Mouse (Mus musculus): Measurements from ENCODE around the gene Irs1. TPM values are rescaled to one million over a fixed set of nuclear protein-coding genes. Genes with fewer than 3 reads are reported as not detected.

Irs1 gene
- polyA plus RNA-seq, 1 experiment from 2014 or later: 0.70 TPM

- WGBS: 82% methylated on average over 5 of the region's 5 CpGs
- no peak for ATAC-seq
- no peaks in the 10 kb centered on the region for H3K36me3 ChIP-seq (ENCODE audit: control insufficient read depth, insufficient read depth)
- H3K4me2 ChIP-seq (replicated peaks; ENCODE audit: low read depth): no peak overlapping the region
- TF ChIP-seq CTCF (IDR thresholded peaks at IDR 0.05; ENCODE audit: low read depth): no peak
- no peak overlapping the region for H3K4me3 ChIP-seq (ENCODE audit: low read depth, low read length)
- no peaks in the 10 kb centered on the region for H3K9me3 ChIP-seq (ENCODE audit: control insufficient read depth)
- no peak overlapping the region for H3K9ac ChIP-seq (ENCODE audit: low read depth, low read length)
- H3K4me1 ChIP-seq (replicated peaks; ENCODE audit: control insufficient read depth, insufficient read depth, low read length): no peaks in the 10 kb centered on the region
- H3K27ac ChIP-seq (ENCODE audit: low read depth, low read length): no peak overlapping the region
- no peaks in the 10 kb centered on the region for H3K27me3 ChIP-seq (replicated peaks; ENCODE audit: control insufficient read depth, insufficient read depth, low read length)
Observed at GRCm38 (mm10) chr1:82261638-82262037, 29.6 kb downstream of the Irs1 start.

GRCm38 (mm10) chr1:82261053-82261618 is 30.1 kb downstream of the Irs1 start:
- Histone ChIP-seq H3K36me3 (ENCODE audit: control insufficient read depth, insufficient read depth) (no peaks in the 10 kb centered on the region), H3K4me3 (ENCODE audit: low read depth, low read length) (no peak overlapping the region), H3K4me1 (replicated peaks; ENCODE audit: control insufficient read depth, insufficient read depth, low read length) (no peaks in the 10 kb centered on the region), H3K27ac (ENCODE audit: low read depth, low read length) (no peak overlapping the region), H3K4me2 (replicated peaks; ENCODE audit: low read depth) (no peak overlapping the region), H3K27me3 (replicated peaks; ENCODE audit: control insufficient read depth, insufficient read depth, low read length) (no peaks in the 10 kb centered on the region), H3K9me3 (ENCODE audit: control insufficient read depth) (no peaks in the 10 kb centered on the region), H3K9ac (ENCODE audit: low read depth, low read length) (no peak overlapping the region)
- no peak for ATAC-seq
- WGBS: 73% methylated on average over 9 of the region's 9 CpGs
- TF ChIP-seq CTCF (IDR thresholded peaks at IDR 0.05; ENCODE audit: low read depth): no peak

GRCm38 (mm10) chr1:82260055-82260454 is 31.2 kb downstream of the Irs1 start:
- Histone ChIP-seq H3K4me3 (ENCODE audit: low read depth, low read length) (no peak overlapping the region), H3K9me3 (ENCODE audit: control insufficient read depth) (no peaks in the 10 kb centered on the region), H3K4me1 (replicated peaks; ENCODE audit: control insufficient read depth, insufficient read depth, low read length) (no peaks in the 10 kb centered on the region), H3K9ac (ENCODE audit: low read depth, low read length) (no peak overlapping the region), H3K36me3 (ENCODE audit: control insufficient read depth, insufficient read depth) (no peaks in the 10 kb centered on the region), H3K27me3 (replicated peaks; ENCODE audit: control insufficient read depth, insufficient read depth, low read length) (no peaks in the 10 kb centered on the region), H3K27ac (ENCODE audit: low read depth, low read length) (no peak overlapping the region), H3K4me2 (replicated peaks; ENCODE audit: low read depth) (no peak overlapping the region)
- no peak for TF ChIP-seq CTCF (IDR thresholded peaks at IDR 0.05; ENCODE audit: low read depth)
- 66% methylated on average over 3 of the region's 3 CpGs for WGBS
- no peak for ATAC-seq

GRCm38 (mm10) chr1:82258331-82258730 is 32.9 kb downstream of the Irs1 start:
- Histone ChIP-seq H3K27me3 (replicated peaks; ENCODE audit: control insufficient read depth, insufficient read depth, low read length) (no peaks in the 10 kb centered on the region), H3K36me3 (ENCODE audit: control insufficient read depth, insufficient read depth) (no peaks in the 10 kb centered on the region), H3K9me3 (ENCODE audit: control insufficient read depth) (no peaks in the 10 kb centered on the region), H3K27ac (ENCODE audit: low read depth, low read length) (no peak overlapping the region), H3K4me2 (replicated peaks; ENCODE audit: low read depth) (no peak overlapping the region), H3K4me3 (ENCODE audit: low read depth, low read length) (no peak overlapping the region), H3K9ac (ENCODE audit: low read depth, low read length) (no peak overlapping the region), H3K4me1 (replicated peaks; ENCODE audit: control insufficient read depth, insufficient read depth, low read length) (no peaks in the 10 kb centered on the region)
- ATAC-seq: no peak
- no peak for TF ChIP-seq CTCF (IDR thresholded peaks at IDR 0.05; ENCODE audit: low read depth)
- WGBS: 61% methylated on average over 7 of the region's 7 CpGs

GRCm38 (mm10) chr1:82257457-82257856 is 33.8 kb downstream of the Irs1 start:
- WGBS: 61% methylated on average over 5 of the region's 5 CpGs
- no peak overlapping the region for H3K4me3 ChIP-seq (ENCODE audit: low read depth, low read length)
- H3K4me2 ChIP-seq (replicated peaks; ENCODE audit: low read depth): no peak overlapping the region
- no peaks in the 10 kb centered on the region for H3K27me3 ChIP-seq (replicated peaks; ENCODE audit: control insufficient read depth, insufficient read depth, low read length)
- no peak overlapping the region for H3K27ac ChIP-seq (ENCODE audit: low read depth, low read length)
- no peak for ATAC-seq
- no peaks in the 10 kb centered on the region for H3K9me3 ChIP-seq (ENCODE audit: control insufficient read depth)
- H3K36me3 ChIP-seq (ENCODE audit: control insufficient read depth, insufficient read depth): no peaks in the 10 kb centered on the region
- H3K9ac ChIP-seq (ENCODE audit: low read depth, low read length): no peak overlapping the region
- TF ChIP-seq CTCF (IDR thresholded peaks at IDR 0.05; ENCODE audit: low read depth): no peak
- no peaks in the 10 kb centered on the region for H3K4me1 ChIP-seq (replicated peaks; ENCODE audit: control insufficient read depth, insufficient read depth, low read length)

GRCm38 (mm10) chr1:82253789-82254445 is 37.3 kb downstream of the Irs1 start:
- H3K36me3 ChIP-seq (ENCODE audit: control insufficient read depth, insufficient read depth): no peaks in the 10 kb centered on the region
- no peak for TF ChIP-seq CTCF (IDR thresholded peaks at IDR 0.05; ENCODE audit: low read depth)
- no peaks in the 10 kb centered on the region for H3K9me3 ChIP-seq (ENCODE audit: control insufficient read depth)
- H3K4me3 ChIP-seq (ENCODE audit: low read depth, low read length): no peak overlapping the region
- H3K9ac ChIP-seq (ENCODE audit: low read depth, low read length): no peak overlapping the region
- no peak for ATAC-seq
- no peaks in the 10 kb centered on the region for H3K27me3 ChIP-seq (replicated peaks; ENCODE audit: control insufficient read depth, insufficient read depth, low read length)
- H3K27ac ChIP-seq (ENCODE audit: low read depth, low read length): no peak overlapping the region
- 73% methylated on average over 9 of the region's 9 CpGs for WGBS
- no peak overlapping the region for H3K4me2 ChIP-seq (replicated peaks; ENCODE audit: low read depth)
- no peaks in the 10 kb centered on the region for H3K4me1 ChIP-seq (replicated peaks; ENCODE audit: control insufficient read depth, insufficient read depth, low read length)
